Mouse (Mus musculus) thymus, postnatal 36 days (tissue): ENCODE measurements around the gene Phkg1.
"Not testable (repeated sequence)": the region's sequence is repeated elsewhere in the genome, so short reads cannot be mapped to it uniquely, and the experiment has no call there.

Experiments
- DNase-seq, 2 experiments: peaks; one replicate each; pipeline ENCODE4 v3.0.0; 2022; ENCODE audit warnings: mixed read lengths in 2 of 2

Phkg1 gene

GRCm38 (mm10) chr5:129907775-129908174, 9.4 kb upstream of the Phkg1 start:
- DNase-seq = no peak

DNA sequence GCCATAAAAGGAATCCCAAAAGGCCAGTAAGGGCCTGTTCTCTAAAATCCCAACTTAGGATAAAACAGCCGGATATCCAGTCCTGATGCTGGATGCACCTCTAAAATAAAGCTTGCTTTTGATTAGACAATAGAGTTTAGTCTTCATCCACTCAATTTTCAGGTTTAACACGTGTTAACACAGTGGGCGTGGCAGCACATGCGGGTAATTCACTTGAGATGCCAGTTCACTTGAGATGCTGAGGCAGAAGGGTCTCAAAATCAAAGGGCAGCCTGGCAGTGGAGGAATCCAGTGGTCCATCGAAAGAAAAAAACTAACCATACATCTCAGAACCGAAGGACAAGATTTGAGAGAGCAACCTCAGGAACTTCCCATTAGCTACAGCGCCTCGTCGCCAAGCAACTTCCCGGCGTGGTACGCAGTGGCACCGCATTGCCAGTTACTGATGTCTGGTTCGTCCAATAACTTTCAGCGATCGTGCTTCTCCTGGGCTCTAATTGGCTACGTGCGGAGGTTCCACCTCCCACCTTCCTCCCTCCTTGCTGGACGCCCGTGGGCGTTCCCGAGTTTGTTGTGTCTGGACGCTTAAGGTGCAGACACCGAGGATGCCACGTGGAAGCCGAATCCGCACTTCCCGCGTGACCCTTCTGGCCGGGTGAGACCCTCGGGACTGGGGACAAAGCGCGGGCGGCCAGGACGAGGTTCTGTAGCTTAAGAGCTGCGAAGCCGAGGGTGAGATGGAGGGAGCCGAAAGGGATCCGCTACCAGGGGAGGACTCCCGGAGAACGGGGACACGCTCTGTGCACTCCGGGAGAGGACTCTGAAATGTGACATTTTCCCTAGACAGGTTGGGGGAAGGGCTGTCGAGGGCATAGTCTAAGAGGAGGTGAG, 2.9 kb downstream of the Phkg1 start, which contains the start of gene Zbed5:
Gene Zbed5, plus strand, starts transcription at position 526 of the 891 bp plus-strand sequence.
- peak; percentile 78 to 83 for DNase-seq

- not testable (repeated sequence) for DNase-seq
These were observed 8.0 kb downstream of the Phkg1 start for GRCm38 (mm10) chr5:129890390-129890789.

DNA sequence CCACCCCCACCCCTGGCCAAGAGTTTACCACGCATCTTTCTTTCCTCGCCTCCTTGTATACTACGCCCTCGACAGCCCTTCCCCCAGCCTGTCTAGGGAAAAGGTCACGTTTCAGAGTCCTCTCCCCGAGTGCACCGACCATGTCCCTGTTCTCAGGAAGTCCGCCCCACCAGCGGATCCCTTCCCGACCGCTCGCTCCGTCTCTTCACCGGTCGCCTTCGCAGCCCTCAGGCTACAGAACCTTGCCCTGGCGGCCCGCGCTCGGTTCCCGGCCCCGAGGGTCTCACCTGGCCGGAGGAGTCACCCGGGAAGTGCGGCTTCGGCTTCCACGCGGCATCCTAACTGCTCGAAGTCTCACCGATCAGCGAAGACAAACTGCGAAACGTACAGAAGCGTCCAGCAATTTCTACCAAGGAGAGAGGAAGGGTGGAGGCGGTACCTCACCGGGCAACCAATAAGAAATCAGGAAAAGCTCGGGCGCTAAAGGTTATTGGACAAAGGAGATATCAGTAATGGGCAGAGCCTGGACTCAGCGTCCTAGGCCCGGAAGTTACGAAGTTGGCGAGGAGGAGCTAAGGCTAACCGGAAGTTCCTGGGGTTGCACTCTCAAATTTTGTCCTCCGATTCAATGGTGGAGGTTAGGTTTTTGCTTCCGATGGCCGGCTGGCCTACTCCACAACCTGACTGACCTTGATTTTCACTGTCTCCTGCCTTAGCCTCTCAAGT, 11.3 kb downstream of the Phkg1 start, which contains the start of gene Chchd2:
Gene Chchd2, minus strand, starts transcription at position 560 of the 726 bp plus-strand sequence.
- peak; percentile 83 to 87 for DNase-seq

- no peak for DNase-seq
These were observed 12.1 kb downstream of the Phkg1 start for GRCm38 (mm10) chr5:129886271-129886670.

DNA sequence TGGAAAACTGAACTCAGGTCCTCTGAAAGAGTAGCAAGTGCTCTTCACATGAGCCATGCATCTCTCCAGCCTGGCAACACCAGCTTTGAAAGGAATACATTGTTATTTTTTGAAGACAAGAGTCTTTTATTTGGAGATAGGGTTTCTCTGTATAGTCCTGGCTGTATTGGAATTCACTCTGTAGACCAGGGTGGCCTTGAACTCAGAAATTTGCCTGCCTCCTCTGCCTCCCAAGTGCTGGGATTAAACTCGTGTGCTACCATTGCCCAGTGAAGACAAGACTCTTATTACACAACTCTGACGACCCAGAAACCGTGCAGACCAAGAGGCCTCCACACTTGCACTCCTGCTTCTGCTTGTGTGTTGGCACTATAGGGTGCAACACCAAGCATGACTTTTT, 18.5 kb downstream of the Phkg1 start:
- DNase-seq = no peak

GRCm38 (mm10) chr5:129878946-129879345, 19.4 kb downstream of the Phkg1 start:
- no peak for DNase-seq

DNA sequence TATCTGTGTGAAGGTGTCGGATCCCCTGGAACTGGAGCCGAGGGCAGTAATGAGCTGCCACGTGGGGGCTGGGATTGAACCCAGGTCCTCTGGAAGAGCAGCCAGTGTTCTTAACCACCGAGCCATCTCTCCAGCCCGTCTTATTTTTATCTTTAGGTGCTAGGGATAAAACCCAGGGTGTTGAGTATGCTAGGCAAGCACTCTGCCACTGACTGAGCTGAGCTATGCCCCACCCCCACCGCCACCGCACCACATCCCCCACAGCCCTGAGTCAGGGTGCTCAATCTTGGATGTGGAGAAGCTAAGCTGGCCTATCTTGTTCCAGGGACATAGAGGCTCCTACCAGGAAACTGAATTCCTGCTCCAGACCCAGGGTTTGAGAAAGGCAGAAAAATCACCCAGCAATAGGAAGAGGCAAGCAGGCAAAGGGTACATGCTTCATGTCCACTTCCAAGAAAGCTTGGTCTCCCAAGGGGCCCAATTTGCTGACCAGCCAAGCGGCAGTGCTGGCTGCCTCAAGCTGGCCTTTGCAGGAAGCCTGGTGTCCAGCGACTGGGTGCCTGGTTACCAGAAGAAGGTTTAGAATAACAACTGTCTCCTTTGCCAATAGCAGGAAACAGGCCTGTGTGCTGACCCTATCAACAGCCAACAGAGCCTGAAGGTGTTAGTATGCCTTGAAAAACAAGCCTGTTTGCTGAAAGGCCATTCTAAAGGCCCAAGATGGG, 20.5 kb downstream of the Phkg1 start:
- no peak for DNase-seq

DNA sequence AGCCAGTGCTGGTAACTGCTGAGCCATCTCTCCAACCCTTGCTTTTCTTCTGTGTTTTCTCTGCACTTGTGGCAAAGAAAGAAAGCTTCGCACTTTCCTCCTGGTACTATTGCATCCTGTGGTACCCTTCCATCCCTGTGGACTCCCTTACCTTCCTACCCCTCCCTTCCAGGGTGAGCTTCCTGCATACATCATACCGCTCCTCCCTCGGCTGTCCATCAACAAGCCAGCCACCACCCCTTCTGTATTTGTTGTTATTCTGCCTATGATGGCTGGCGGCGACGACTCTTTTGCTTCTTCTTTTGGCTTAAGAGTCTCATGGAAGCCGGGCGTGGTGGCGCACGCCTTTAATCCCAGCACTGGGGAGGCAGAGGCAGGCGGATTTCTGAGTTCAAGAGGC, 23.3 kb downstream of the Phkg1 start:
- no peak for DNase-seq

- no peak for DNase-seq
These were observed 24.4 kb downstream of the Phkg1 start for GRCm38 (mm10) chr5:129873942-129874341.

GRCm38 (mm10) chr5:129871238-129871637, 27.1 kb downstream of the Phkg1 start:
- no peak for DNase-seq

- DNase-seq = no peak
These were observed 28.9 kb downstream of the Phkg1 start for GRCm38 (mm10) chr5:129869238-129869995.

DNA sequence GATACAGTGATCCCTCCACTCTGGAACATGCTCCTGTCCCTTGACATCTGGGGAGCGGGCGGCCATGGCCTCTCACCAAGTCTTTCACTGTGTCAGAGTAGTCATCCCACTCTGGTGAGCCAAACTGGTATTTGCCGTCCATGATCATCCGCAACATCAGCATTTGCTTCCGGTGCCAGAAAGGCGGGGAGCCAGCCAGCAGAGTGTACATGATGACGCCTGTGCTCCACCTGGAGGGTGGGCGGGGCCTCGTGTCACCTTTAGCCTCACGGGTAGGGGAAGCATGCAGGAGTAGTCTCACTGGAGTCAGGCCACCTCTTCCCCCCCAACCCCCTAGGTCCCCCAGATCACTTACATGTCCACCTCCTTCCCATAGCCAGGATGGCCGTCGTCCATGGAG, 32.5 kb downstream of the Phkg1 start:
- no peak for DNase-seq

- peak; percentile 36 to 44 for DNase-seq
These were observed 33.9 kb downstream of the Phkg1 start for GRCm38 (mm10) chr5:129864467-129864866.

GRCm38 (mm10) chr5:129862325-129862724, 36.0 kb downstream of the Phkg1 start:
- no peak for DNase-seq

DNA sequence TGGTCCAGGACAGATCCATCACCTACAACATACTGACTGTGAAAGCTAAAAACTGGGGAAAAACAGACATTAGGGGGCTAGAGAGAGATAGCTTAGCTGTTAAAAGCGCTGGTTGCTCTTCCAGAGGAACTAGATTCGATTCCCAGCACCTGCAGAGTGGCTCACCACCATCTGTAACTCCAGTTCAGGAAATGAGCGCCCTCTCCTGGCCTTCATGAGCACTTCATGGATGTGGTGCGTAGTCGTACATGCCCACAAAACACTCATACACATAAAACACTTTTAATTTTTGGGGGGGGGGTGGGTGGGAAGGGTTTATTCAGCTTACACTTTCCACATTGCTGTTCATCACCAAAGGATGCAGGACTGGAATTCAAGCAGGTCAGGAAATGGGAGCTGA, 41.9 kb downstream of the Phkg1 start:
- no peak for DNase-seq

DNA sequence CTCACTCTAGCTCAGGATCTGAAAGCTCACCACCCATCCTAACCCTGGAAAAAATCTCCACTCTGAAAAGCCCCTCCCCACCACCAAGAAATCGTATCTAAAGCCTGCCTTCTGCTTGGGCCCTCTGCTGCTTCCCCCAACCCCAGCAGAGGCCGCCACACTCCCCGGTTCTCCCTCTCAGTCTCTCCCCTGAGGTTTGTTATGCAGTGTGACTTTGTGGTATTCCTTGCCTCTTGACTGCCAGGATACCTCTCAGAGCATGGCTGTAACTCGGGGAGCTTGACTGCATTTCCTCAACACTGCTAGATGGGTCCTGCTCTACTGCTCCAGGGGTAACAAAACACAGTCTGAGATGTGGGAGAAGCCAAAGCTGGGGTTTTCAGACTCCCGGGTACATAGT, 43.2 kb downstream of the Phkg1 start:
- DNase-seq = no peak

DNA sequence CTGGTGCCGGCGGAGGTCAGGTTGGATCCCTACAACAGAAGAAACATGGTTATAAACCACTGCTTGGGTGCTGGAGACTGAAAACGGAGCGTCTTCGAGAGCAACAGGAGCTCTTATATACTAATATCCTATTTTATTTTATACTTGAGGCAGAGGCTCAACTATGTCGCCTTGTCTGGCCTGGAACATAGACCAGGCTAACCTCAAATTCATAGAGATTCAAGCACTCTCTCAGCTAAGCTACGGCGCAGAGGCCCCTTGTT, 50.9 kb downstream of the Phkg1 start:
- DNase-seq = no peak

DNA sequence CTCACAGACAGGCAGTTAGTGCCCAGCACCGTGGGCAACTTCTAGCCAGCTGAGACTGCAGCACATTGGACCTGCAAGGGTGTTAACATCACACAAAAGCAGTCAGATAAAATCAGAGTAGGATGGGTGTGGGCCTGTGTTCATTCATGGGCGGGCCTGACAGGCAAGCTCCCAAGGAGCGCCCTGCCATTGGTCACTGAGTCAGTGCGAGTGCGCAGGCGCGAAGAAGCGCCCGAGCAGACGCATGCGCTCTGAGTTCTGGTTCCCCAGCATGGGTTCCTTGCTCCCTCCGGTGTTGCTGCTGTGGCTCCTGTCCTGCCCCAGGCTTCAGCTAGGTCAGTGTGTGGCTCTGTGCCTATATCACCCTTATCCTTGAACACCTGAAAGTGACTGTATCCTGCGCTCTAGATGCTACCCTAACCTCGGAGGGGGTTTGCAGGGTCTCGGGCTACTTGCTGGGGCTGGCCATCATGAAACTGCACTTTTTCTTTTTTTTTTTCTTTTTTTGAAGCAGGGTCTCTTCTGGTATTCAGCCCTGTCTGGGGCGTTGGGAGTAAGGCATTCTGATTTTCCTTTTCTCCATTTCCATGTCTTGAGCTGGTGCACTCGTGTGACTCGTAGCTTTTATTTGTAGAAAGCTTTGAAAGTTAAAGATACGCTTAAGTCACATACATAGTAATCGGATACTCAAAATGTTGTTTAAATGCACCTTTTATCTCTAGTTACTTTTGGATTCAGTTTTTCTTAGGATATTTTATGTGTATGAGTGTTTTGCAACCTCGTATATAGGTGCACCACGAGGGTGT, 51.4 kb downstream of the Phkg1 start, which contains the start of gene Sumf2:
Gene Sumf2, plus strand, starts transcription at position 235 of the 806 bp plus-strand sequence.
- peak; percentile 94 to 96 for DNase-seq

DNA sequence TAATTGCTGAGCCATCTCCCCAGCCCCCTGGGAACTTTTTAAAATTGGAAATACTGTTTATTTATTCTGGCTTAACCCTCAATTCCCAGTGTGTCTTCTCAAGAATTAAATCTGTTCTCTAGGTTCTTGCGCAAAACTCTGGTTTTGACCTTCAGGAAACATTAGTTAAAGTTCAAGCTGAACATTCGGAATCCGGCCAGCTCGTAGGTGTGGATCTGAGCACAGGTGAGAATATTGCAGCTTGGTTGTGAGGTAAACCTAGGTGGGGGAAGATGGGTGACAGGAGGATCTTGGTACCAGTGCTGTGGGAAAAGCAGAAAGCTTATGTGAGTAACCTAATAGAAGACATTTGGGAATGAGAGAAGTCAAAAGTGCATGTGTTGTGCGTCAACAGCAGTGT, 53.5 kb downstream of the Phkg1 start:
- no peak for DNase-seq
